Mouse (Mus musculus): ENCODE data around the gene Map4.

The Map4 gene

DNA sequence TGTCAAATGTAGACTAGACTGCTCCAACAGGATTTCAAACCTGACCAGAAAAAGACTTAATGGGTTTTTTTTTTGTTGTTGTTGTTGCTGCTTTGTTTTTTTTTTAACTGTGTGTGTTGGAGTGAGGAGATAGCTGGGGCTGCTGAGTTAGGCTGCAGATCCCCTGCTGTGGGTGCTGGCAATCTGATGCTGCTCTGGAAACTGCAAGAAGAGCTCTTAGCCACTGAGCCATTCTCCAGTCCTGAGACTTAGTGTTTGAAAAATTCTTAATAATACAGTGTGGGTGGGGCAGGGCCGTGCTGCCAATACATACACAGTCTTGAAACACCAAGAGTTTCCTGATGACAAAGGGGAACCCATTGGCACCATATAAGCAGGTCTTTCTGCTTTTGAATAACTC is 70.7 kb downstream of the Map4 start:
- DNase-seq (ENCODE audit: low spot score) = no peak

GRCm38 (mm10) chr9:110002413-110002812 is 71.2 kb downstream of the Map4 start:
- no peak for DNase-seq (ENCODE audit: low spot score)

GRCm38 (mm10) chr9:110019224-110019623 is 88.0 kb downstream of the Map4 start:
- peak; percentile 11 for DNase-seq (ENCODE audit: low spot score)

- peak; percentile 65 for DNase-seq (ENCODE audit: low spot score)
Measured at GRCm38 (mm10) chr9:110020405-110020804, 89.1 kb downstream of the Map4 start.

DNA sequence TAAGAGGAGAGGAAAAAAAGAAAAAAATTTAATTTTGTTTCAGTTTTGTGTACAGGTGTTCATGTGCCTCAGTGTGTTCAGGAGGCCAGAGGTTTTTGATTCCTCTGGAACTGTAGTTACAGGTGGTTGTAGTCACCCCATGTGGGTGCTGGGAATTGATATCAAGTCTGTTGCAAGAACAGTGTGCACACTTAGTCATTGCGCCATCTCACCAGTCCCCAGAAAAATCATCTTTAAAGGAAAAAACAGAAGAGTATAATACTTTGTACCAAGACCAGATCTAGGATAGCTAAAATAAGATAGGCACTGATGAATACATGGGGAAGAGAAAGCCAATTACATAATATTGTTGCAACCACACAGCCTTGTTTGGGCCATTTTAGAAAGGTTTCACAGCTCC is 90.2 kb downstream of the Map4 start:
- no peak for DNase-seq (ENCODE audit: low spot score)

- DNase-seq (ENCODE audit: low spot score) = no peak
Measured at GRCm38 (mm10) chr9:110022151-110022550, 90.9 kb downstream of the Map4 start.

- DNase-seq (ENCODE audit: low spot score) = no peak
Measured at GRCm38 (mm10) chr9:110035091-110035490, 103.8 kb downstream of the Map4 start.

GRCm38 (mm10) chr9:110037895-110038294 is 106.6 kb downstream of the Map4 start:
- DNase-seq (ENCODE audit: low spot score) = no peak

GRCm38 (mm10) chr9:110038485-110038884 is 107.2 kb downstream of the Map4 start:
- DNase-seq (ENCODE audit: low spot score) = no peak

DNA sequence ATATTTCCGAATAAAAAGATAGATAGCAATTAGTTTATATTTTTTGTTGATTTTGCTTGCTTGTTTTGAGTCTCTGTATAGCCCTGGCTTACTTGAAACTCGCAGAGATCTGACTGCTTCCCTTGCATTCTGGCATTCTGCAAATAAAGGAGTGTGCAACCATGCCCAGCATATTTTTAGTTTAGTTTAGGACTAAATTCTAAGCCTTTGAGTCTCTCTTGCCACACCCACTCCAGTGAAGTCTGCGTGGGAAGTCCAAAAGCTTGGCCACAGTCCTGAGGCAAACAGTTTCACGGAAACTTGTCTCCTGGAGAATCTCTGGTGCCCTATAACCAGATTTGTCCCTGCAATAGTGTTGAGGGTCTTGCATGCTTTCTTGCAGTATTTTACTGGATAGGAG is 113.1 kb downstream of the Map4 start:
- DNase-seq (ENCODE audit: low spot score) = no peak

DNA sequence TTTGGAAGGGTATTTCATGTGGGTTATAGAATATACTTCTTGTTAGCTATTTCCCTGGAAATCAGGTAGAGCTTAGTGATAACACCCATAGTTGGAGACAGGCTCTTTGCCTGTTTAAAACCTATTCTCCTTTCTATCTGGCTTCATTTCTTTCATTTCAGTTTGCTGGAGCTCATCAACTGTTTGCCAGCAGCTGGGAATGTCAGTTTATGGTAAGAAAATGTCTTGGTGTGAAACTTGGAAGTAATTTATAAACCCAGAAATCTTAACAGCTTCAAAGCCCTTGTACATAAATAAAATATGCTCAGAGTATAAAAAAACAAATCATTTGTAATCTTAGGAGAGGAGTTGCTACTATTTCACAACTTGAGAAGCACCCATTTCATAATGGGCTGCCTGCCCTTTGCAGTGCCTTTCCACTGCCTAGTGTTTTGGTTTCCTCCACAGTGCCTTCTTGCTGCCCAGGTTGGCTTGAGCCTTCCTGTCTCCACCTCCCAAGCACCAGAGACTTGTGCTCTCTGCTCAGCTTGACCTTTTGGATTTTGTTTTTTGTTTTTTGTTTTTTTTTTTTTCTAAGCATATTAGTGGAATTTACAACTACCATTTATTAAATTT is 114.6 kb downstream of the Map4 start:
- no peak for DNase-seq (ENCODE audit: low spot score)

DNA sequence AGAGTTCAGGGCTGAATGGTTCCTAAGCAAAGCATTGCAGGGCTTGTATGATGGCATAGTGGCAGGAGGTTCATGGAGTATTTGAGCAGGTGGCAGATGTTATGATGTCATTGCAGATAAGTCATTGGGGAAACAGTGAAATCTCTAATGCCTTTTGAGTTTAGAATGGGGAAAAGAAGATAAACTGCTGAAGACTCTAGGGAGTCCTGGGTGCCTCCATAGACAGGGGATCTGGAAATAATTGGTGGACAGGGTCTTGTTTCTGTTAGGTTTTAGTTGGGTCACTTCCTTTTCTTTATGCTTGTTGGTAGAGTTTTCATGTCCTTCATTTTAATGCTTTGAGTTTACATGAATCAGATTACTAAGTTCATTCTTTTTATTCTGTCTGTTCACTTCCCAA is 116.0 kb downstream of the Map4 start:
- DNase-seq (ENCODE audit: low spot score) = no peak

- no peak for DNase-seq (ENCODE audit: low spot score)
Measured at GRCm38 (mm10) chr9:110047857-110048256, 116.6 kb downstream of the Map4 start.

GRCm38 (mm10) chr9:110051184-110051583 is 119.9 kb downstream of the Map4 start:
- DNase-seq (ENCODE audit: low spot score) = no peak

DNA sequence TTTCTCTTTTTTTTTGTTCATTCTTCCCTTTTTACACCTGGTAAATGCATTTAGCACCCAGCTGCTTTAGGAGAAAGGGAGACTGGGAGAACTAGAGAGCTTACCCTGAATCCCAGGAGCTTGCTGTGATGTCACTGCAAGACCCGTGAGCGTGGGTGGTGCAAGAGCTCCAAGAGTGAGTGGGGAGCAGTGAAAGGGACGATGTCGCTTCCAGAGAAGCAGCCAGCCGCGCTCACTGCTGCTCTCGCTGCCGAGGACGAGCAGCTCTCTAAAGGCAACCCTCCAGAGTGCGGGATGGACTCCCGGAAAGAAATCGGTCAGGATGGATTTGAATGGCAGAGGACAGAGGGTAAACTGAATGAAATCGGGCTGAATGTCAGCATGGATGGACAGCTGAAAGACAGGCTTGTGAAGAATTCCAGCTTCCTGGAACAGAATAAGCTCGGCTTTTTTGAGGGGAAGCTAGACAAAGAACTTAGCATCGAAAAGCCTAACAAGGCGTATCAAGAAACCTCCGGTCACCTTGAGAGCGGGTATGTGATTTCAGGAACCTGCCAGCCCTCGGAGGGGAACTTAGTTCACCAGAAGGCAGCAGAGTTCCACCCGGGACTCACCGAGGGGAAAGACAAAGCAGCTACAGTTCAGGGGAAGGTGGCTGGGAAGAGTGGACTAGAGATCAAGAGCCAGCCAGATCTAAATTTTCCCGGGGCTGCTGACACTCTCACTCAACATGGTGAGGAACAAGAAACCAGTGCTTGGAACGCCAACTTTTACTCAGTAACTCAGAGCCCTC is 120.8 kb downstream of the Map4 start:
- peak; percentile 79 for DNase-seq (ENCODE audit: low spot score)

DNA sequence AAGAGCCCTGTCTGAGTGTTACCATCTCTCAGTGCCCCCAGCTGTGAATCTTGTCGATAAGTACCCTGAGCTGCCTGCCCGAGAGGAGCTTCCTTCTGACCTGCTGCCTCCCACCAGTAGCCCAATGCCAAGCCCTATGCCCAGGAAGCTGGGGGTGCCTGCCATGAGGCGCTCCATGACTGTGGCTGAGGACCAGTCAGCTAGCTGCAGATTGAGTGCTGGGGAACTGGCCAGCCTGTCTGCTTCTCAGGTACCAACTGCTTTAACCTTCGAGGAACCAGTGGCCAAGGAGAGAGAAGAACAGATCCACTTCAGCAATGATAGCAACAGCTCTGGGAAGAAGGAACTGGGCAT is 121.7 kb downstream of the Map4 start:
- DNase-seq (ENCODE audit: low spot score) = no peak

- peak; percentile 76 for DNase-seq (ENCODE audit: low spot score)
Measured at GRCm38 (mm10) chr9:110053305-110054079, 122.2 kb downstream of the Map4 start.

- no peak for DNase-seq (ENCODE audit: low spot score)
Measured at GRCm38 (mm10) chr9:110054080-110054421, 122.8 kb downstream of the Map4 start.

GRCm38 (mm10) chr9:110054781-110055180 is 123.5 kb downstream of the Map4 start:
- no peak for DNase-seq (ENCODE audit: low spot score)

GRCm38 (mm10) chr9:110057200-110057599 is 125.9 kb downstream of the Map4 start:
- no peak for DNase-seq (ENCODE audit: low spot score)

DNA sequence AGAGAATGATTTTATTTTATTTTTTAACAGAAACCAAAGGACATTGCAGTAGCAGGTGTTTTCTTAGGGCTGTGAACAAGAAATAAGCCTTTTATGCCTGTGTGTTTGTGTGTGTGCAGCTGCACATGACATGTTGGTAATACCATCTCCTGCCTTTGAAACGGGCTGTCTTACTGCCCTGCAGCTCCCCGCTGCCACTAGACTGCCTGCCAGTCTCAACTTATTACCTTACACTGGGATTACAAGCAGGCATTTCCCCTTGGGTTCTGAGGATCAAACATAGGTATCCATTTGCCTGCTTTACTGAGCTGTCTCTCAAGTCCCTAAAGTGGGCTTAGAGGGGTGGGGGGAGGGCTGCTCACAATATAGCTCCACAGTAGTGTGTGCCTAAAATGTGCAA is 129.5 kb downstream of the Map4 start:
- DNase-seq (ENCODE audit: low spot score) = no peak

GRCm38 (mm10) chr9:110062405-110062804 is 131.1 kb downstream of the Map4 start:
- DNase-seq (ENCODE audit: low spot score) = no peak

GRCm38 (mm10) chr9:110062861-110063260 is 131.6 kb downstream of the Map4 start:
- no peak for DNase-seq (ENCODE audit: low spot score)
